ENCODE assay signal across 11 mouse cellular contexts in the genomic region with DNA sequence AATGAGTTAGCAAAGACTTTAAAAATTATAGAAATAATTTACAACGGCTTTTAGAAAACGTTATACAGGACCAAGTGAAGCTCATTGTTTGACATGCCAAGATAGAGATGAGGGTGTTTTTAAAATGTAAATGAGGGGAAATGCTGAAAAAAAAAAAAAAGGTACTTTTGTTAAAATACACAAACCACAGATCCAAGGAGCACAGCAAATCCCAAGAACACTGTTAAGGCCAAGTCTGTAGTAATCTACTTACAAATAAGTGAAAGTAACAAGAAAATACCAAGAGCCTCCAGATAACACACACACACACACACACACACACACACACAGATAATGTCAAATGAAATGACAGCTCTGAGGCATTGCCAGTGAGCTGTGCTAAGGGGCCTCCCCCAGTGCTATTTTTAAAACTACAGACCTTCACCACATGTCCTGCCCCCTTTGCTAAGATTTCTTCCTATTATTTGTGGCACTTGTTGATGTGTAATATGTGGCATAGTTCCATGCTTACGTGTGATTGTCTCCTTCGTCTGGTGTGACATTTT. TPM values are rescaled to one million over a fixed set of nuclear protein-coding genes. Genes with fewer than 3 reads are reported as not detected.
DNase-seq lines count a peak whose midpoint lies in the region; ATAC-seq lines count a peak whose summit lies in the region.
"Had no signal": no experiment of that assay in that cellular context is flagged by ENCODE, and none has a peak within 500 bp of the region (broad histone marks: within the 10 kb centered on the region; RNA-seq: fewer than 3 reads in every experiment).

No protein-coding gene starts in this region.

- peak overlapping the region; percentile 46 for H3K4me2 ChIP-seq in heart, embryonic 13.5 days
- H3K4me2 ChIP-seq in midbrain, embryonic 13.5 days (replicated peaks), result no peak overlapping the region
- peak overlapping the region; percentile 29; the same call in 1 of the 2 replicates for H3K4me2 ChIP-seq in heart, embryonic 14.5 days (ENCODE audit: low read length)
- H3K4me2 ChIP-seq: neural tube, embryonic 12.5 days; stomach, embryonic 15.5 days had no signal

- peaks cover 51% of the 10 kb centered on the region for H3K36me3 ChIP-seq in heart, embryonic 13.5 days
- peaks cover 41% of the 10 kb centered on the region for H3K36me3 ChIP-seq in midbrain, embryonic 13.5 days
- H3K36me3 ChIP-seq in midbrain, embryonic 10.5 days, result peaks cover 76% of the 10 kb centered on the region
- peaks cover 44% of the 10 kb centered on the region for H3K36me3 ChIP-seq in heart, embryonic 14.5 days (ENCODE audit: control insufficient read depth, insufficient read depth, low read length)
- H3K36me3 ChIP-seq in splenic B cell, adult 2 months (ENCODE audit: control insufficient read depth, insufficient read depth, low read length, poor library complexity, severe bottlenecking), result peaks cover 5% of the 10 kb centered on the region; the same call in 1 of the 2 replicates

- no peak for DNase-seq in heart, adult 8-10 months (ENCODE audit: low spot score)
- DNase-seq in midbrain, embryonic 10.5 days (ENCODE audit: low spot score), result no peak
- DNase-seq in splenic B cell, adult 2 months (ENCODE audit: low read depth, low spot score), result peak; percentile 72
- no peak for DNase-seq in cerebellum, adult 11-12 months

- no peaks in the 10 kb centered on the region for H3K27me3 ChIP-seq in heart, embryonic 13.5 days (replicated peaks)
- H3K27me3 ChIP-seq in midbrain, embryonic 13.5 days, result no peaks in the 10 kb centered on the region
- no peaks in the 10 kb centered on the region for H3K27me3 ChIP-seq in midbrain, embryonic 10.5 days (ENCODE audit: low read depth, poor library complexity, severe bottlenecking)
- H3K27me3 ChIP-seq in heart, embryonic 14.5 days (ENCODE audit: control insufficient read depth, insufficient read depth, low read length), result no peaks in the 10 kb centered on the region
- no peaks in the 10 kb centered on the region for H3K27me3 ChIP-seq in splenic B cell, adult 2 months (ENCODE audit: control insufficient read depth, insufficient read depth, low read length, poor library complexity, severe bottlenecking)
- H3K27me3 ChIP-seq: megakaryocyte, embryonic 14.5 days; neural tube, embryonic 12.5 days; stomach, embryonic 15.5 days had no signal

- H3K9me3 ChIP-seq in heart, embryonic 13.5 days, result no peaks in the 10 kb centered on the region
- H3K9me3 ChIP-seq in midbrain, embryonic 13.5 days, result no peaks in the 10 kb centered on the region
- H3K9me3 ChIP-seq in midbrain, embryonic 10.5 days (replicated peaks), result no peaks in the 10 kb centered on the region
- H3K9me3 ChIP-seq in heart, embryonic 14.5 days (ENCODE audit: control insufficient read depth, low read length), result no peaks in the 10 kb centered on the region
- H3K9me3 ChIP-seq: megakaryocyte, embryonic 14.5 days; neural tube, embryonic 12.5 days; stomach, embryonic 15.5 days had no signal

- H3K9ac ChIP-seq in heart, embryonic 13.5 days, result 0 out of 2 replicates have a peak overlapping the region, but pooled peaks have one; percentile 56
- H3K9ac ChIP-seq in midbrain, embryonic 13.5 days (replicated peaks), result no peak overlapping the region
- no peak overlapping the region for H3K9ac ChIP-seq in heart, embryonic 14.5 days (ENCODE audit: low read length)
- H3K9ac ChIP-seq: neural tube, embryonic 12.5 days; stomach, embryonic 15.5 days had no signal

- peak; percentile 32; the same call in 1 of the 2 replicates for ATAC-seq in heart, embryonic 13.5 days (ENCODE audit: extremely low read depth, insufficient number of reproducible peaks, low FRiP score, low TSS enrichment)
- ATAC-seq in midbrain, embryonic 13.5 days, result no peak
- ATAC-seq in heart, embryonic 14.5 days (ENCODE audit: insufficient number of reproducible peaks, insufficient read depth, low FRiP score, low read depth), result peak; percentile 72; the same call in 1 of the 2 replicates

- peaks cover 35% of the 10 kb centered on the region for H3K4me1 ChIP-seq in heart, embryonic 13.5 days
- H3K4me1 ChIP-seq in midbrain, embryonic 13.5 days (replicated peaks), result peaks cover 12% of the 10 kb centered on the region
- H3K4me1 ChIP-seq in midbrain, embryonic 10.5 days, result no peaks in the 10 kb centered on the region
- H3K4me1 ChIP-seq in heart, embryonic 14.5 days (ENCODE audit: control insufficient read depth in 2 of 2, insufficient read depth in 2 of 2, low read length in 2 of 2), result peaks cover 16 to 28% of the 10 kb centered on the region in 2 experiments

- WGBS in heart, embryonic 13.5 days, result 30% methylated on average over 4 of the region's 4 CpGs
- 76% methylated on average over 4 of the region's 4 CpGs for WGBS in midbrain, embryonic 13.5 days
- WGBS in midbrain, embryonic 10.5 days, result 94% methylated on average over 4 of the region's 4 CpGs
- WGBS in heart, embryonic 14.5 days, result 35% methylated on average over 4 of the region's 4 CpGs

- H3K27ac ChIP-seq in heart, embryonic 13.5 days (replicated peaks), result peak overlapping the region; percentile 89
- peak overlapping the region; percentile 25; the same call in 1 of the 2 replicates for H3K27ac ChIP-seq in midbrain, embryonic 13.5 days
- H3K27ac ChIP-seq in midbrain, embryonic 10.5 days (replicated peaks), result no peak overlapping the region
- H3K27ac ChIP-seq in heart, embryonic 14.5 days (replicated peaks in 1 of 2; ENCODE audit: control insufficient read depth in 1 of 2, insufficient read depth in 1 of 2, low read depth in 2 of 2, low read length in 2 of 2), result peak overlapping the region; percentile 75 to 83
- H3K27ac ChIP-seq: layer of hippocampus, adult 2 months; stomach, embryonic 15.5 days had no signal

- H3K4me3 ChIP-seq in heart, embryonic 13.5 days, result no peak overlapping the region
- no peak overlapping the region for H3K4me3 ChIP-seq in midbrain, embryonic 13.5 days (replicated peaks)
- H3K4me3 ChIP-seq in midbrain, embryonic 10.5 days, result no peak overlapping the region
- no peak overlapping the region for H3K4me3 ChIP-seq in heart, embryonic 14.5 days (ENCODE audit: control insufficient read depth in 1 of 2, insufficient read depth in 1 of 2, low read depth in 1 of 2, low read length in 2 of 2)
- H3K4me3 ChIP-seq: layer of hippocampus, adult 2 months; megakaryocyte, embryonic 14.5 days; neural tube, embryonic 12.5 days; stomach, embryonic 15.5 days had no signal

RNA-seq across cellular contexts. Expression of a gene that starts 37.6 kb away (rescaled TPM):
- polyA plus RNA-seq in heart, embryonic 13.5 days (2015; fragmentation: Nextera tagmentation; extraction: Ambion mirVana), result 27.8 and 29.6 TPM in 2 replicates
- total RNA-seq in heart, adult 8-10 months (2022), result 10 to 100 TPM; 11.9 to 14.3 (median 13.3) TPM
- polyA plus RNA-seq in midbrain, embryonic 13.5 days (2015; fragmentation: Nextera tagmentation; extraction: Ambion mirVana), result 23.0 and 25.0 TPM in 2 replicates
- 34.3 and 36.6 TPM in 2 replicates for polyA plus RNA-seq in midbrain, embryonic 10.5 days (2016; fragmentation: Nextera tagmentation; extraction: Ambion mirVana)
- polyA plus RNA-seq in heart, embryonic 14.5 days (2014; fragmentation: Nextera tagmentation; extraction: Ambion mirVana), result 24.4 and 26.7 TPM in 2 replicates
